Mouse (Mus musculus) T-helper 1 cell (primary cell): ENCODE measurements at regions not wholly inside any gene's neighbourhood (a gene's known extent, or its start where the extent isn't known, plus 50 kb on each side); places are given as distances from the start of the nearest gene placed in this dataset.
"Not testable (repeated sequence)": the region's sequence is repeated elsewhere in the genome, so short reads cannot be mapped to it uniquely, and the experiment has no call there.

Experiments used
- in situ Hi-C: fragments of 300-600 bp; cut with MboI, MseI; formaldehyde crosslinking; loops from one replicate; pipeline ENCODE4 v1.15.1; 2025; ENCODE audit warnings: high pct_unique_total_duplicates

DNA sequence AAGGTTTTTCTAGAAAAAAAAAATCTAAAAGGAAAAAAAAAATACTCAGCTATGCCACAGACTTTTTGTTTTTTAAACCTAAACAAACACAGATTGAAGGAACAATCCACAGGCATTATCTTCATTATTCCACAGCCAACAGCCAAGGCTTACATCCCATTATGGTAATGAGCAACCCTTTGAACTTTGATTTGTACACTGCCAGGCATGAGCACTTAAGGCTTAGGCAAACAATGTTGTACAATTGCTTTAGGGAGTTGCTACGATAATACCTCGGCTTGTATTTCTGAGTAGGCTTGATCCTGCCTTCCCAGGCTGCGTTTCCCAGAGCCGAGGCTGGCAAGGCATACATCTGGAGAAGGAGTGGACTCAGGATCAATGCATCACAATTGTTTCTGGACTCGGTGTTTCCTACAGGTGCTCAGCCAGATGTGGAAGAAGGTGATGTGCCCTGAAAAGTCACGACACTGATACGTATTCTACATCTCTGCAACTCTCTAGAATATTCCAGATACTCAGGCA is 409.0 kb upstream of the Igfbp7 start:
- in situ Hi-C loops, result no loop called here

DNA sequence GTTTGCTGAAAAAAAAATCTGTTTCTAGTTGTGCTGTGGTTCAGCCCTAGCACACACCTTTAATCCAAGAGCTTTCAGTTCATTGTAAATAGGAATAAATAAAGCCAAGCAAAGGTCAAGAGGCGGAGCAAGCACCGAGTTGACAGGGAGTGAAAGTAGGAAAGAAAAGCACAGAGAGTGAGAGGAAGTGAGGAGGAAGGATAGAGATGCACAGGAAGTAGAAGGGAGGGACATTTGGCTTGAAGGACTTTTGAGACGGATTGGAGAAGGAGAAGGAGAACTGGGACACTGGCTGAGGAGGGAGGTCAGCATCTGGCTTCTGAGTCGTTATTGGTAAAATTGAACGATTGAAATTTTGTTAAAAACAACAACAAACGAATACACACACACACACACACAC is 402.0 kb upstream of the Igfbp7 start:
- in situ Hi-C loops, result no loop called here

DNA sequence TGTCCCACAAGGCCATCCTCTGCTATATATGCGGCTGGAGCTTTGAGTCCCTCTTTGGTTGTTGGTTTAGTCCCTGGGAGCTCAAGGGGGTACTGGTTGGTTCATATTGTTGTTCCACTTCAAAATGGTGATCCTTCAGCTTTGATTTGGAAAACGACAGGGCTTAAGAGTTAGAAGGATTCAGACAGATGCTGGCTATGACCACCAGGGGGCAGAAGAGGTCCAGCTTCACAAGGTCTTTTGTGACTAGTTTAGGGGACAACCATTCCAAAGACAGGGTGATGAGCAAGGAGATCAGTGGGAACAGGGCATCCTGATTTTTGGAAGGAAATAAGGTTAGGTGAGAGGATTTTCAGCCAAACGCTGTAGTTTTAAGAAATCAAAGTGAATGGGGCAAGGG is 399.9 kb upstream of the Igfbp7 start:
- in situ Hi-C loops, result no loop called here

DNA sequence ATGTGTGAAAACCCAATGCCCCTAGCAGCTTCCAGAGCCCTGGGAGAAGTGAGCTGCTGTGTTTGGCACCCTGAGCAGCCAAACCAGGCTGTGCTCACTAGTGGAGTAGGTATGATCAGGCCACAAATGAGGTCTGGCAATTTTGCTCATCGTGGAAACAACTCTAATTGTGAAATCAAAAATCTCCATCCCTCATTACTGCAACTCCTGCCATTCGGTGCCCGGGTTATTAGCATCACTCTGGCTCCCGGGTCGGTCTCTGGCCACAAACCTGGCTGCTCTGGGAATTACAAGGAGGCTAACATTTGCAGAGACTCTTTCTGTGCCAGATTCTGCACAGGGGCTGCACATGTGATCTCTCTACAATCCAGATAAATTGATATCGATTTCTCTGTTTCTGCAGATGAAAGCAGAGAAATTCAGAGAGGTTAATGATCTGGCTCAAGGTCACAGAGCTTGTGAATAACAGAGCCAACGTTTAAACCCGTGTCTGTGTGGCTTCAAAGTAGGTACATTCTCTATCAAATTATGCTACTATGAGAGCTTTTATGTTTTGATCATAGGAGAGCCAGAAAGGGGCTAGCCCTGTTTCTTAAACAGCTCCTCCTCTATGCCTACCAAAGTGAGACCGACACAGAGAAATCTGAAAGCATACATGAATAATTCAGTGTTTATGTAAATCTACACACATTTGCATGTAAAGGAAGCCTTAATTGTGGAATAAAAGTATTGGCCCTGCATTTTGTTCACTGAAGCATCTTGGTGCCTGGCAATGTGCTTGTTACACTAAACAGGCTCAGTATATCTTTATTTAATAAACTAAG is 398.7 kb upstream of the Igfbp7 start:
- in situ Hi-C loops, result no loop called here

DNA sequence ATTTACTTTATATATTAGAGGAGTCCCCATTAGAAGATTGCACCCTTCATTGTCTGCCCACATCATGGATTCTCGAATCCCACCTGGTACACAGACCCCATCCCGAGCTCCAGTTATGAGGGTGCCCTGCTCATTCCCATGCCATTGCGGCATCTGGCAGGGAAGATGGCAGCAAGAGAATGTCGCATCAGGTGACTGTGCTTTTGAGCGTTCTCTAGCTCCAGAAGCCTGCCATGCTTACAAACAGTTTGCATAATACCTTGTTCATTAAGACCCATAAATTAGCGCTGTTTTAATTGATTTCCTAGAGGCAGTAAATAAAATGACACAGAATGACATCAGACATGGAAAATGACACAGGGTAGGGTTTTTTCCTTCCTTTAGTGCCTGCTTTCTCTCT is 398.0 kb upstream of the Igfbp7 start:
- in situ Hi-C loops, result no loop called here

DNA sequence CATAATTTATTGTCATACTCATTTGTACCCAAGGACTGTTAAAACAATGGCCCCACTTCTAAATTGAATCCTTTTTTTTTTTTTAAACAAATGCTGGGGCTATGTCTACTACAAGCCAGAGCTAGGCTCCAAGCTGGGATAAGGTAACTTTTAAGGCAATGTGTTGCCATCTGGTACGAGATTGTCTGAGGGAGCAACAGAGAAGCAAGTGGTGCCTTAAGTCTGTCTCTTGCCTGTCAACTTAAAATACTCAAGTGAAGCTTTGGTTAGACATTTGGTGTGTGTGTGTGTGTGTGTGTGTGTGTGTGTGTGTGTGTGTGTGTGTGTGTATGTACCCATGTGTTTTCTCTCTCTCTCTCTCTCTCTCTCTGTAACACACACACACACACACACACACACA is 397.5 kb upstream of the Igfbp7 start:
- in situ Hi-C loops, result no loop called here

DNA sequence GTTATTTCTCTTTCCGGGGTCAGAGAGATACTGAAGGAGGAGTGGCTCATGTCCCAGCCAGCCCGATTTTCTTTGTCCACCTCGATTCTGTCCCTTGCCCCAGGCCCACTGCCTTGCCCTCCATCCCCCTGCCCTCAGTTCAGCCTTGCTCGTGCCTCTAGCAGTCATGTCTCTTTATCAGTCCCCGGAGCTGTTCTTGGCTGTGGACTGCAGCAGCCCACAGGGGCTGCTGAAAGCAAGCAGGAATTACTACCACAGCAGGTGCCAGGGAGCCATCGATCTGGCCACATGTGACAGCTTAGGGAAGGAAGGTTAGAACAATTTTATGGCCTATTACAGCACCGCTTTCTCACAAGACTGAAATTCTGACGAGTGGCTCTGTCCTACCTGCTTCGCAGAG is 396.3 kb upstream of the Igfbp7 start:
- in situ Hi-C loops, result no loop called here

DNA sequence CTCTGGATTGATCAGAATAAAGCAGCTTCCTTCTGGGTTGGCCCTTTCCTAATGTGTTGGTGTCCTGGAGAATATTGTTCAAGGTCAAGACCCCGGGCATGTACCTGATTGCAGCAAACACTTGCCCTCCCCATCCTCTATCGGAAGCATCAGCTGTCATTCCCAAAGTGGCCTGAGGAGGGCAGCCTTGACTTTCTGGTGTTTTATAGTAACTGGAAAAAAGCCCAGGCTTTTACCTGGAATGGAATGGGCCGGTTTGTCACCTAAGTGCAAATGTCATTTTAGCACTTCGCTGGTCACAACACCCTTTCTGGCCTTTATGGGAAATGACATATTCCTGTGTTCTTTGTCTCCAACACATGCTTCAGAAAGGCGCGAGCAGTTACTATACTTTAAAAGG is 395.7 kb upstream of the Igfbp7 start:
- in situ Hi-C loops, result no loop called here

DNA sequence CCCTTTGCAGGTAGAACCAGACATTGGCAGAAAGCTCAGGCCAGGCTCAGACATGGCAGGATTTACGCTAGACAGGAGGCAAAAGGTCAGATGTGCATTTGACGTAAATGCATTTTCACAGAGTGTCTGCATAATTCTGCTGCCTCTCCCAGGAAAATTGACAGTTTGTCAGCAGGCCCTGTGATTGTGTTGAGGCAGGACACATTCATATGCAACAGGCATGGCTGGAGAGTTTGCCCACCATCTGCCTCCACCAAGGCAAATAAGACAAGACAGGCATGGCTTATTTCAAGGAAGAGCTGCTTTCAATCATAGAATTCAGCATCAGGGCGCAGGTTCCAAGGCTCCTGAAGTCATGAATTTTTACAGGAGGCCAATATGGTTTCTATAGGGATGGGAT is 389.1 kb upstream of the Igfbp7 start:
- in situ Hi-C loops, result no loop called here

DNA sequence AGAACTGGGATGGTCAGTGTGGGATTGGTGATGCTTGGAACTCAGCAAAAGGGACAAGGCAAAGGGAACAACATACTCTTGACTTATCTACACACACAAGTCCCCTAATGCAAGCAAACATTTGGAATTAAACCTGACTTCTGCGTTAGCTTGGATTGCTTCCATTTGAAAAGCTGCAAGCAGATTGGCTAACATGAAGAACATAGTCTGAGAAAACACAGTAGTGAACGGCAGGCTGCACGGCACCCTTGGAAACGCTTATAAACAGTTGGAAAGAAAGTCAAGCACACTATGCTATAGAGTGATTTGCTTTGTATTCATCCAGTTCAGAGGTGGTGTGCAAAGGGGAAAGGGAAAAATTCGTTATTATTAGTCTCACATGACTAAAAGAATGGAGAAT is 387.9 kb upstream of the Igfbp7 start:
- in situ Hi-C loops, result no loop called here

DNA sequence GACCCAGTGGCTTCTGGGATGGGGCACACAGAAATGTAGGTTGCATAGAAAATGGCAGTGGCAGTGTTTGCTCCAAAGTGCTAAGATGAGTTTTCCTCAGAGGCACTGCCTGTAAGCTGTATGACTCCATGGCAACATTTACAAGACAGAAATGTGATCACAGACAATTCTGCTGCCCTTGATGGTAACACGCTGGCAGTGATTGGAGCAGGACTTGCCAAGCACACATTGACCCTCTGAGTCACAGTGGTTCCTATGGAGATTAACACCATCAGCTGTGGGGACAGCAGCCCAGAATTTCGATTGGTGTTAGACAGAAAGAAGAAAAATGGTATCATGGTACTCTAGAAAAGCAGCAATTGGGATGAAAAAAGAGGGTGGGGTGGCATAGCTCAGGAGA is 376.1 kb upstream of the Igfbp7 start:
- in situ Hi-C loops, result loop anchor here (5.0 kb wide), 1 partner anchor 42 kb away; no protein-coding TSS in a partner anchor

DNA sequence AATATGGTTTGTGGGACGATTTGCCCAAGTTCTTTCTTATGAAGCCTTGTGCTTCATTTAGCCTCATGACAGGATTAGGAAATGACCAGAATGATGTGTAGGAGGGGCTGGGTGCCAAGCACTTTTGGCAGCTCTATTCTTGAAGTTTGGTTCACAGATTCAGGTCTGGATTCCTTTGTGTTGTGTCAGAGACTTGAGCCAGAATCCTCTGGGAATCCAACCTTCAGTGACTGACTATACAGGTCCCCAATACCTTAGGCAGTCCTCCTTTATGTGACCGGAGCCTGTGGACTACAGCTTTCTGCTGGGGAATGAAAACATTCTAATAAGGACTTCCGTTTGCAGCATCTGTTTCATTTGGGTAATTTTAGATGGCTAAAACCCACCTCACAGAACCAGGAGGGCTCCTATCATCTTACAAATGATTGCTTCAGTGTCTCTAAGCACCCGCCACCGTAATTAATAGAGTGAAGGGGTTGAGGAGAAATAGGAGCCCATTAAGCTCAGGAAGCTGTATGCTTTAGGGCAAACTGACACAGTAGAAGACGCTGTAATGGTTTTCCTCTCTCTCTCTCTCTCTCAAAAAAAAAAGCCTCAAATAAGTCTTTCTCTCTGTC is 354.7 kb upstream of the Igfbp7 start:
- in situ Hi-C loops, result no loop called here

DNA sequence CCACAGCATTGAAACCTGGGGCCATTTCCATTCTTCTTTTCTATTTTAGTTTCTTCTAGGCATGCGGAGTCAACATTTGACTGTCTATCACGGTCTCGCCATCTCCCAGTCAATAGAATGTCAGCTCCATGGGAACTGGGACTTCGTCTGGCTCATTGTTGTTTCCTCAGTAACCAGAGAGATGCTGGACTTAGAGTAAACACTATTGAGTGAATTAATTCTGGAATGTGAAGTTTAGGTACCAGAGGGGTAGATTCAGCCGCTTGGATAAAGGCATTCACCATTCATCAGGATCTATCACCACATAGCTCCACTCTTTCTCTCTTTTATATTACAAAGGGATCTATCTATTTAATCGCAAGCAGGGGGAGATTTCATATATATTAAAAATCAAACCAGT is 354.2 kb upstream of the Igfbp7 start:
- in situ Hi-C loops, result no loop called here

DNA sequence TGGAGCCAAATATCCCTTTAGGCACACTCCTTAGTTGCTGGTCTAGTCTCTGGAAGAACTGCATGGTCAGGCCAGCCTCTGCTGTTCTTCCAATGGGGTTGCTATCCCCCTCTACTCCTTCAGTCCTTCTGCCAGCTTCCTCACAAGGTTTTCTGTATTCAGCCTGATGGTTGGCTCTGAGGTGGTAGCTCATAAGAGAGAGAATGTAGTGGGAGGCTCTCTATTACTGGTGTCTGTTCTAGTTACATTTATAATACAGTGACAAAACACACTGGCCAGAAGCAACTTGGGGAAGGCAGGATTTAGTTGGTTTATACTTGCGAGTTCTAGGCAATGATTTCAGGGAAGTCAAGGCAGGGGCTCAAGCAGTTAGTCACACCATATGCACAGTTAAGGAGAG is 341.1 kb upstream of the Igfbp7 start:
- in situ Hi-C loops, result no loop called here

DNA sequence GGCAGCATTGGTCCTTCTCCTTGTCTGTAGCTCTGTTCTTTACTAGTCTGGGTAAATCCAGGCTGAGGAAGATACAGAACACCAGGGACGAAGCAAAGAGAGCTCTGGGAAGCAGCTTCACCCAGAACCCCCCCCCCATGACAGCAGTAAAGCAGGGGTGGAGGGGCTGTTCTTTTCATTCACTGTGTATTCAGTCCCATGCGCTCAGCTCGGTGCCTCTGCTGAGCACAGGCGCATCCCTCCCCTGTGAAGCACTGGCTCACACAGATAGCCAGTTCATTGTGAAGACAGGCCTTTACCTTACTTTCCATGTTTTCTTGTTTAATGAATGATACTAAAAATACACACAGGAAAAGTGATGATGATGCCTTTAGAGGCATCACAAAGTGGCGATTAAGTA is 338.8 kb upstream of the Igfbp7 start:
- in situ Hi-C loops, result no loop called here

DNA sequence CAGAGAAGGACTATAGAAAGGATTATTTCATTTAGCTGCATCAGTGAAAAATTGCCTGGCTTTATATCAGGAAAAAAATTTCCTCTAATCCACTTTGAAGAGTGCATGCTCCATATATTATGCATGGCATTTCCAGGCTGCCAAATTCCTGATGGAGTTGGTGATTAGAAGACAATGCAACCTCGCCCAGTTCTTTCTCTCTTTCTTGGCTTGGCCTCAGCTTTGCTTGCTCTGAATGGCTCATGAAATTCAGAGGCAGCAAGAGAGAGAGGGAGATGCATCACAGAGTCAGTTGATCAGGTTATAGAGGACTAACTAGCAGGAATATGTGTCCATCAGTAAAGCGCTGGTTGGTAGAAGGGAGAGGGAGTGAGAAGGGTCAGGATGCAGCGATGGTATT is 335.6 kb upstream of the Igfbp7 start:
- in situ Hi-C loops, result loop anchor here (5.0 kb wide), 1 partner anchor 39 kb away; no protein-coding TSS in a partner anchor

DNA sequence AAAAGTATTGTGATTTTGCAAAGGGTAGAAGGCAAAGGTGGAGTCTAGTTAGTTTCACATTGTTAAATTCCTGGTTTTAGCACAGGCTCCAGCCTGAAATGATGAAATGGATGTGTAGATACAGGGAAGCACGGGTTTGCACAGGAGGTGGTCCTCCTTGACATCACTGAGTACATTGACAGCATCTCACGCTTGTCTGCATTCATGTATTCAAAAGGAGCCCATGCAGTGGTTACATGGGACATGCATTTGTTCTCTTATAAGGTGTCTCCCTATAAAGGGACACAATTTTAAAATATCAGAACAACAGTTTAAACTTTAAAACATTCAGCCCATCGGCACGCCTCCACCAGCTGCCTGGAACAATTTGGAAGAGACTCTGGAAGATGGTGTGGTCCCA is 322.4 kb upstream of the Igfbp7 start:
- in situ Hi-C loops, result not testable (repeated sequence)

DNA sequence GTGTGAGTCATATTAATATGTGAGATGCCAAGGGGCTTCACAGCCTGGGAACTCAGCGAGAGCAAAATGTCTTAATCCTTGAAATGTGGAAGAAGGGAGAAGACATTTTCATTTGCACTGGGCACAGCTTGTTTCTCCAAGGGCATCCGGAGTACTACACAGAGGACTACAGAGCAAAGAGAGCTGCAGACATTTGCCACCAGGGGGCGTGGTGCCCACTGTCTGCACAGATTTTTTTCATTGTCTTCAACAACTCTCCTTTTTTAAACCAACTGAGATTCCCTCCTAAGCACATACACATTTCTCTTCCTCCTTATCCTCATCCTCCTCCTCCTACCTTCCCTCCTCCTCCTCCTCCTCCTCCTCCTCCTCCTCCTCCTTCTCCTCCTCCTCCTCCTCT is 273.8 kb upstream of the Igfbp7 start:
- in situ Hi-C loops, result no loop called here

DNA sequence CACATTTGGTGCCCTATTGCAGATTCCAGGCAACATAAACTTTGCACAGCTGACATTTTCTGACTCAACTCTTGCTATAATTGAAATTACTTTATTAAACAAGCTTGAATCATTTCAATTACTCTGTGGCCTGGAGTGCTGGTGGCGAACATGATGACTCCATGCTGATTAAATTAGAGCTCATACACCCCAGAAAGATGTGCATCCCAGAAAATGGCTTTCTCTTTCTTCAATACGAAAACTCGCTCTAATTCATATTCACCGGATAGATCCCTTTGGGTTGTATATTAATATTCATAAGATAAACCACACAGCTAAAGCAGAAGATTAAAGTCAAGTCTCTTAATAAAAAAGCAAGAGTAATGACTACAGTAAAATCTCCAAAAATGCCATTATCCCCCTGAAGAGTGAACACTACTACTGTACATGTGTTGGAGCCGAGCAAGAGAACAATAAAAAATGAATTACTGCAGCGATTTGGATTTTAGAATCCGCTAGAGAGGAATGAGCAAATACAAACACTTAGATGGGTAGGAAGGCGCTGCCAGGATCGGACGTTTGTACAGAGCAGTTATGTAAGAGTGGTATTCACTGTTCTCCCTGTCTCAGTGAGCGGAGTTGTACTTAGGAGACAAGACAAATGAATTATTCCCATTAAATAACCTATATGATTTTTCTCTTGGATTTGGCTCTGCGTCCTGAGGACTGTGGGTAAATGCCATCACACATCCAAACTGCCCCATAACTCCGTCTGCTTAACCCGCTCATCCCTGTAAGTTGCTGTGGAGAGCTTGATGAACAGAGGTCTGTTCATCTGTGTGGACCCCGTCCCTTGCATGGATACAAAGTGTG is 264.5 kb upstream of the Igfbp7 start:
- in situ Hi-C loops, result no loop called here

DNA sequence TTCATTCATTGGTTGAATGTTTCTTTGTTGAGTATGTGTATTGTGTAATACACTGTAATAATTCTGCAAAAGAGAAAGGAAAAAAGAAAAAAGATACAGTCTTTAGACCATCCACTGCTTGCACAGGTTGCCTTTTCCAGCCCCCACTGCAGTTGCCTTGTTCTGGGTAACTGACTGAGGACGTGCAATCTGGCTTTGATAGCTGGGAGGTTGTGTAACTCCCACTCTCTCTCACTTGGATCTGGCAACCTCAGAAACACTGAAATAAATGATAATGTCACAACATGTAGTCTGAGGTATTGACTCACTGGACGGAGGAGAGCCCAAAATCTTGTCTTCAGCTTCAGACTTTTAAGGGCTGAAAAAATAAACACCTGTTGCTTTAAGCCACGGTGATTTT is 255.3 kb upstream of the Igfbp7 start:
- in situ Hi-C loops, result no loop called here

DNA sequence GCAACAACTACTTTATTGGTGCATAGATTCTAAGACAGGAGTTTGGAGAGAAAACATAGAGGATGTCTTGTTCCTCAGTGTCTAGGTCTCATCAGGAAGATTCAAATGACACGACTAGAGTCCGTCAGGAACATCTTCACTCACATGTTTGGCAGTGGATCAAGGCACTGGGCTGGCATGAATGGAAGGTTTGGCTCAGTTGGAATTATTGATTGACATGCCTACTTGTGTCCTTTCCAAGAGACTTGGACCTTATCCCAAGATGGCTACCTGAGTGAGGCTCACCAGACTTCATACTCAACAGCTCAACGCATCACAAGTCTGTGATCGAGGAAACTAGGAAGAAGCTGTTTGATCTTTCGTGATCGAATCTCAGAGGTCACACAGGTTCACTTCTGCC is 251.2 kb upstream of the Igfbp7 start:
- in situ Hi-C loops, result no loop called here

DNA sequence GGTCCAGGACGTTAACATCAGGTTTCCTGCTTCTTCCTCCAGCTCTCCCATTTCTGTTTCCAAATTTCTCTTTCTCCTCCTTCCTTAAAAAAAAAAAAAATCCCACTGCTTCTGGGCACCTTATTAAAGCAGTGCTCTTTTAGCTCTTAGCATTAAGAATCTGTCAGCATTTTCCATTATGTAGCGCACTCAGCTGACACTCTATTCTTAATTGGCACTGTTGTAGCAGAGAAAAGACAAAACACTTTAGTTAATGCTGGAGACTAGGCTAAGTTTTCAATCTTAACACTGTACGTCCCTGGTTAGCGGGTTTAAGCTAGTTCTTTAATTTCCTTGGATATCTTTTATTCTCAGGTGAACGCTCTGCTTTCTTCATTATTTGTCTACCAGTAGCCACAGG is 236.8 kb upstream of the Igfbp7 start:
- in situ Hi-C loops, result no loop called here
